Mouse (Mus musculus) intestine, embryonic 16.5 days (tissue): ENCODE data around the gene Slc26a10. TPM values are rescaled to one million over a fixed set of nuclear protein-coding genes. Genes with fewer than 3 reads are reported as not detected.
A peak's percentile ranks its signal among the peaks of the same experiment; 100 is the strongest.
"Not testable (repeated sequence)": the region's sequence is repeated elsewhere in the genome, so short reads cannot be mapped to it uniquely, and the experiment has no call there.

Source experiments
- ATAC-seq: fragments of 200-750 bp; cut with Nextera tagmentation; 2 replicates; pipeline ENCODE4 v1.8.0; 2017; ENCODE audit warnings: moderate TSS enrichment, moderate library complexity
- H3K27ac ChIP-seq: fragments of 300-500 bp; sonication (generic); 2 replicates; pipeline ENCODE4 v1.5.1; 2014; ENCODE audit warnings: mild to moderate bottlenecking, low read length
- H3K27me3 ChIP-seq: fragments of 300-500 bp; sonication (generic); replicated peaks from 2 replicates; pipeline ENCODE4 v1.6.1; 2014; ENCODE audit warnings: low read length, control low read depth, mixed read lengths; ENCODE audit not compliant: control insufficient read depth, insufficient read depth
- H3K36me3 ChIP-seq: fragments of 300-500 bp; sonication (generic); 2 replicates; pipeline ENCODE4 v1.6.1; 2014; ENCODE audit warnings: low read length, control low read depth; ENCODE audit not compliant: control insufficient read depth, insufficient read depth
- H3K4me1 ChIP-seq: fragments of 300-500 bp; sonication (generic); 2 replicates; pipeline ENCODE4 v1.6.1; 2014; ENCODE audit warnings: low read length, control low read depth, mixed read lengths; ENCODE audit not compliant: control insufficient read depth, insufficient read depth
- H3K4me2 ChIP-seq: fragments of 300-500 bp; sonication (generic); 2 replicates; pipeline ENCODE4 v1.6.1; 2014; ENCODE audit warnings: low read depth, low read length, control low read depth
- H3K4me3 ChIP-seq: fragments of 300-500 bp; sonication (generic); 2 replicates; pipeline ENCODE4 v1.5.1; 2014; ENCODE audit warnings: mild to moderate bottlenecking, low read length
- H3K9ac ChIP-seq: fragments of 300-500 bp; sonication (generic); 2 replicates; pipeline ENCODE4 v1.6.1; 2014; ENCODE audit warnings: low read depth, low read length
- H3K9me3 ChIP-seq: fragments of 300-500 bp; sonication (generic); 2 replicates; pipeline ENCODE4 v1.6.1; 2016; ENCODE audit warnings: low read length, control low read depth; ENCODE audit not compliant: control insufficient read depth
- WGBS: fragments of 180-500 bp; shearing (Covaris S2); extraction: QIAGEN DNeasy Blood & Tissue Kit; methylation state at CpG from one replicate; pipeline ENCODE4 v1.1.7; 2014; 5-methylcytosine and 5-hydroxymethylcytosine counted together
- polyA plus RNA-seq: library from polyadenylated mRNA; unstranded; fragments of >200 nt; fragmentation: Nextera tagmentation; extraction: Ambion mirVana; gene quantifications from 2 replicates; pipeline ENCODE4 v1.2.1, GENCODE M21; 2015

Slc26a10 gene
- polyA plus RNA-seq, 1 experiment from 2014 or later = 1.1 TPM

DNA sequence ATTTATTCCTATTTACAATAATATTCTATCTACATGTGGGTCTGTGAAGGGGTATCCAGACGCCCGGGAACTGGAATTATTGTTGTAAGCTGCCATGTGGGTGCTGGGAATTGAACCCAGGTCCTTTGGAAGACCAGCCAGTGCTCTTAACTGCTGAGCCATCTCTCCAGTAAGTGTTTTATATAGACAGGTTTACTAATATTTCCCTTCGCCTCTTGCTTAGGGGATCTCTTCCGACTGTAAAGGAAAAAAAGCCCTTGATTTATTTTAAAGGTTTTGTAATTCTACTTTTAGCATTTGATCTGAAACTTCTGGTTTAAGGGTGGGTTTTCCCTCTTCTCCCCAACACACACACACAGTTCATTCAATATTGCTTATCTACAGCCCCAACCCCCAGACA, 16.3 kb downstream of the Slc26a10 start:
- no peak for ATAC-seq
- Histone ChIP-seq H3K4me3 (no peak overlapping the region), H3K27me3 (0 out of 2 replicates have a peak, but pooled peaks cover under 1% of the 10 kb centered on the region), H3K4me2 (peak overlapping the region; percentile 98; the same call in 1 of the 2 replicates), H3K9ac (no peak overlapping the region), H3K4me1 (peaks cover 7% of the 10 kb centered on the region; the same call in 1 of the 2 replicates), H3K9me3 (no peaks in the 10 kb centered on the region), H3K36me3 (no peaks in the 10 kb centered on the region; the same call in 1 of the 2 replicates), H3K27ac (no peak overlapping the region)
- 89% methylated on average over 4 of the region's 4 CpGs for WGBS

DNA sequence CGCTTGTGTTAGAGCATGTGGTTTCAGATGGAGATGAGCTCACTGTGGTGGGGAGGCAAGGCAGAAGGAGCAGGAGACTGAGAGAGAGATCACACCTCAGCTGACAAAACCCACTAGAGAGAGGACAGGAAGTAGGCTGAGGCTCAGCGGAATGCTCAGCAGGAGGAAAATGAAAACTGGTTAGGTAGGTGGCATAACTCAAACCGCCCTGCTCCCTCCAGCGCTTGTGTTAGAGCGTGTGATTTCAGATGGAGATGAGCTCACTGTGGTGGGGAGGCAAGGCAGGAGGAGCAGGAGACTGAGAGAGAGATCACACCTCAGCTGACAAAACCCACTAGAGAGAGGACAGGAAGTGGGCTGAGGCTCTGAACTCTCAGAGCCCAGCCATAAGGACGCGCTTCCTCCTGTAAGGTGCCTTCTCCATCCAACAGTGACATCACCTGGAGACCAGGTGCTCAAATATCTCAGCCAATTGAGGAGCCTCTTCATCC, 17.6 kb downstream of the Slc26a10 start:
- WGBS = 42% methylated on average over 7 of the region's 7 CpGs
- not testable (repeated sequence) for H3K4me1 ChIP-seq, H3K27me3 ChIP-seq, H3K4me2 ChIP-seq, H3K9me3 ChIP-seq, H3K36me3 ChIP-seq, H3K4me3 ChIP-seq, H3K27ac ChIP-seq, H3K9ac ChIP-seq, ATAC-seq

DNA sequence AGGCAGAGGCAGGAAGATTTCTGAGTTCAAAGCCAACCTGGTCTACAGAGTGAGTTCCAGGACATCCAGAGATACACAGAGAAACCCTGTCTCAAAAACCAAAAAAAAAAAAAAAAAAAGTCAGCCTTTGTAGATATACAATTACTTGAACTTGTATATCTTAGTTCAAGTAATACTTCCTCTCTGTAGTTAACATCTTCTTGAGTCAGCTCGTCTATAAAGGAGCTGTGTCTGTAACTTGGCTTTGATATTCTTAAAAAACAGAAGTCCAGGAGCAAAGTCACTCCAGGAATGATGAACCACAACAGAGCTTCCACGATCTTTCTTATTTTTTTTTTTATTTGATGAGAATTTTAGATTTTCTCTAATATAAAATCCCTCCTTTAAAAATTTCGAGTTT, 19.7 kb downstream of the Slc26a10 start:
- Histone ChIP-seq H3K4me1 (peaks cover 12% of the 10 kb centered on the region; the same call in 1 of the 2 replicates), H3K36me3 (no peaks in the 10 kb centered on the region), H3K9me3 (no peaks in the 10 kb centered on the region), H3K27ac (no peak overlapping the region), H3K27me3 (no peaks in the 10 kb centered on the region), H3K9ac (no peak overlapping the region), H3K4me3 (no peak overlapping the region), H3K4me2 (no peak overlapping the region)
- no peak for ATAC-seq
- 71% methylated on average over 3 of the region's 3 CpGs for WGBS

DNA sequence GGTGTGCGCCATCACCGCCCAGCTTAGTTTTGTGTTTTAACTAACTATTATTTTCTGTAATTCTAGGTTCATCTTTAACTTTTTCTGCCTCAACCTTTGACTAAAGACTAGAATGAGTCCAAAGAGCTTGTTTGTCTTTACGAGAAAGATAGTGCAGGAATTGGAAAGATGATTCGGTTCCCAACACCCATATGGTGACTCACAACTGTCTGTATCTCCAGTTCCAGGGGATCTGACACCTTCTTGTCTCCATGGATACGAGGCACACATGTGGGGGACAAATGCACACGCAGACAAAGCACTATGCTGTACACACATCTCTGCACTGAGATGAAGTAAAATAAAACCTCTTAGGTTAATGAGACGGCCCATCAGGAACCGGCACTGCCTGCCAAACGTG, 20.4 kb downstream of the Slc26a10 start:
- Histone ChIP-seq H3K27me3 (no peaks in the 10 kb centered on the region), H3K9ac (no peak overlapping the region), H3K27ac (no peak overlapping the region), H3K36me3 (no peaks in the 10 kb centered on the region), H3K9me3 (no peaks in the 10 kb centered on the region), H3K4me1 (peaks cover 14% of the 10 kb centered on the region; the same call in 1 of the 2 replicates), H3K4me2 (no peak overlapping the region), H3K4me3 (no peak overlapping the region)
- 77% methylated on average over 9 of the region's 9 CpGs for WGBS
- no peak for ATAC-seq

DNA sequence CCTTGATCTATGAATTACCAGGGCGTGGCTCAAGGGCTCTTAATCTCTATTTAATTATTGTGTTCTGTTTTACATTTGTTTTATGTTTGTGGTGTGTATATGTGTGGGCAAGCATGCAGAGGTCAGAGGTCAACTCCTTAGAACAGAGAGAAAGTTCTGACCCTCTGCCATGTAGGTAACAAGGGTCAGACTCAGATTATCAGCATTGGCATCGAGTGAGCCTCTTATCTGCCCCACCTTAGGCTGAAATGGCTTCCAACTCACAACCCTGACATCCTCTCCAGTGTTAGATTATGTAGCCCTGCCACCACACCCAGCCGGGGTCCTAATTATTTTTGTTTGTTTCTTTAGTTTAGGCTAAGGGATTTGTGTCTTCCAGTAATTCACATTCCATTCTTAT, 22.0 kb downstream of the Slc26a10 start:
- Histone ChIP-seq H3K4me3 (no peak overlapping the region), H3K4me2 (no peak overlapping the region), H3K4me1 (peaks cover 14% of the 10 kb centered on the region), H3K9me3 (no peaks in the 10 kb centered on the region), H3K27ac (no peak overlapping the region), H3K9ac (no peak overlapping the region), H3K36me3 (no peaks in the 10 kb centered on the region), H3K27me3 (no peaks in the 10 kb centered on the region)
- ATAC-seq = peak; percentile 24; the same call in 1 of the 2 replicates
- WGBS = 58% methylated on average over 3 of the region's 3 CpGs

DNA sequence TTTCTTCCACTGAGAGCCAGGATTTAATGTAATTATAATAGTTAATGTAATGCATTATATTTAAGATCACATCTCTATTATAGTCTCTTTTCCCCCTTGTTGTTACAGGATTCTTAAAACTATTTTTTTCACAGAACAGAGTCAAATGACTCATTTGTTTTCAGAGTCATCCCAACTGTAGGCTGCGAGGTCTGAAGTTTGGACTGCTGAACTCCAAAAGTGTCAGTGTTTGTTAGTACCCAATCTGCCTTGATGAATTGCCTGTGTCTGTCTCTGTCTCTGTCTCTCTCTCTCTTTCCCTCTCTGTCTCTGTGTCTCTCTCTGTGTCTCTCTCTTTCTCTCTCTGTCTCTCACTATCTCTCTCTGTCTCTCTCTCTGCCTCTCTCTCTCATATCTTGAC, 23.9 kb downstream of the Slc26a10 start:
- H3K4me2 ChIP-seq = no peak overlapping the region
- peak overlapping the region; percentile 3; the same call in 1 of the 2 replicates for H3K27ac ChIP-seq
- no peak overlapping the region for H3K9ac ChIP-seq
- WGBS = 47% methylated on average over 1 of the region's 1 CpGs
- H3K27me3 ChIP-seq = no peaks in the 10 kb centered on the region
- ATAC-seq = no peak
- peaks cover 10% of the 10 kb centered on the region for H3K4me1 ChIP-seq
- no peak overlapping the region for H3K4me3 ChIP-seq
- no peaks in the 10 kb centered on the region for H3K36me3 ChIP-seq
- H3K9me3 ChIP-seq = no peaks in the 10 kb centered on the region

DNA sequence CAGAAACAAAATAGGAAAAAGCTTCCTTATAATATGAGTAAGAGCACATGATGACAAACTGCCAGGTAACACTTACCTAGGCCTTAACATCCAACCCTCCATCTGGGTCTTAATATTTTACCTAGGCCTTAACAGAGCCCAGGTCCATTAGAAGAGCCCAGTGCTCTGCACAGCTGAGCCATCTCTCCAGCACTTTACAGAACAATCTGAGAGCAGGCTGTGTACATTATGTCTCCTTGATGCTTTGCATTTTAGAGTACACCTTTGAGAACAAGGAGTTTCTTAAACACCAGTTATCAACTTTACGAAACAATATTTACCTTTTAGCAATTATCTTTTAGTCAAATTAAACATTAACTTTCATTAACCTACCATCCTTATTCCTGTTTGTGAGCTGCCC, 24.4 kb downstream of the Slc26a10 start:
- Histone ChIP-seq H3K4me2 (no peak overlapping the region), H3K4me1 (peaks cover 10% of the 10 kb centered on the region), H3K9ac (no peak overlapping the region), H3K9me3 (no peaks in the 10 kb centered on the region), H3K36me3 (no peaks in the 10 kb centered on the region), H3K27ac (peak overlapping the region; percentile 76), H3K4me3 (no peak overlapping the region), H3K27me3 (no peaks in the 10 kb centered on the region)
- peak; percentile 52 for ATAC-seq
- WGBS = 66% methylated on average over 1 of the region's 1 CpGs

DNA sequence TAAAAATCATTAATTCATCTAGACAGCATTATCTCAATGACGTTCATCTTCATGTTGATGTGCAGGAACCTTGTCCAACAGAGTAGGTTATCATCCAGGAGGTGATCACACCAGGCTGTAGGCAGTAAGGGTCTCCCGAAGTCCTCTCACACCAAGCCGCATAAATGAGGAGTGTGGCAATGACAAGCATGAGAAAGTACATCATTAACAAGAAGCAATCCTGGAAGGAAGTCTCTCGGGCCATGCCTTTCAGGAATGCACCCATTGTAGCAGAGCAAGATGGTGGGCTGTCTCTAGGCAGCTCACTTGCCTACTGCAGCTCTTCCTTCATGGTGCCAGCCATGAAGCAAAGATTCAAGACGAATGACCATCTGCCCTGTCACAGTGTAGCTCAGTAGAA, 25.8 kb downstream of the Slc26a10 start:
- Histone ChIP-seq H3K4me3 (no peak overlapping the region), H3K4me1 (peaks cover 13% of the 10 kb centered on the region), H3K9ac (no peak overlapping the region), H3K27ac (no peak overlapping the region), H3K9me3 (no peaks in the 10 kb centered on the region), H3K4me2 (no peak overlapping the region), H3K36me3 (no peaks in the 10 kb centered on the region), H3K27me3 (no peaks in the 10 kb centered on the region)
- 0 out of 2 replicates have a peak, but pooled peaks have one; percentile 10 for ATAC-seq
- 80% methylated on average over 5 of the region's 5 CpGs for WGBS

DNA sequence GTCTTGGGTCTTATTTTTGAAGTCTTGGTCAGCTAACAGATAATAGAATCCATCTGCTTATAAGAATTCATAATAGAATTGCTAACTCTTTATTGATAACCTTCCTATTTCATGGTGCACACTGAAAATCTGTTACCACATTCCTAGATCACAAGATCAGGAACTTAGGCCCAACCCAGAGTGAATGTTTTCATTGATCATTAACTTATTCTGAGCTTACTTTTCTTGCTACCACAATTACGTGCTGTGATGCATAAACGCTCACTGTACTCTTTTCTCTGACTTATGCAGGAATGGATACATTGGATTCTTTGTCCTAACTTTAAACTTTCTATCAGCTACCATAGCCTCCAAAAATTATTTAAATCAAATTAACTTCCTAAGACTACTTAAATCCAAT, 26.2 kb downstream of the Slc26a10 start:
- no peaks in the 10 kb centered on the region for H3K9me3 ChIP-seq
- ATAC-seq = peak; percentile 40
- peaks cover 13% of the 10 kb centered on the region for H3K4me1 ChIP-seq
- H3K9ac ChIP-seq = no peak overlapping the region
- no peak overlapping the region for H3K4me3 ChIP-seq
- no peak overlapping the region for H3K4me2 ChIP-seq
- H3K27ac ChIP-seq = no peak overlapping the region
- WGBS = 69% methylated on average over 2 of the region's 2 CpGs
- H3K36me3 ChIP-seq = no peaks in the 10 kb centered on the region
- no peaks in the 10 kb centered on the region for H3K27me3 ChIP-seq

DNA sequence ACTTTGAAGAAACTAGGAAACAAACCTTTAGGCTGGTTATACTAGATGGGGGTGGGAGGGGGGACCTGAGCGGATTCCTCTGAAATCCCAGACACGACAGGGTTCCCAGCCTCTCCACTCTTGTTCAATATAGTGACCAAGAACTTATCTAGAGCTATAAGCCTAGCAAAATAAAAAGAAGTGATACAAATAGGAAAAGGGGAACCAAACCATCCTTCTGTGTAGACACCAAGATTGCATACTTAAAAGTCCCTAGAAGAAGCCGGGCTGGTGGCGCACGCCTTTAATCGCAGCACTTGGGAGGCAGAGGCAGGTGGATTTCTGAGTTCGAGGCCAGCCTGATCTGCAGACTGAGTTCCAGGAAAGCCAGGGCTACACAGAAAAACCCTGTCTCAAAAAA, 27.1 kb downstream of the Slc26a10 start:
- H3K9me3 ChIP-seq = no peaks in the 10 kb centered on the region

More for the DNA sequence above, 27.1 kb downstream of the Slc26a10 start:
- H3K4me2 ChIP-seq = no peak overlapping the region
- no peaks in the 10 kb centered on the region for H3K36me3 ChIP-seq
- H3K4me3 ChIP-seq = no peak overlapping the region
- H3K27ac ChIP-seq = no peak overlapping the region
- H3K4me1 ChIP-seq = peaks cover 13% of the 10 kb centered on the region
- ATAC-seq = no peak
- WGBS = 92% methylated on average over 7 of the region's 7 CpGs
- no peak overlapping the region for H3K9ac ChIP-seq
- H3K27me3 ChIP-seq = no peaks in the 10 kb centered on the region
